Mouse (Mus musculus) cerebellum, adult 11-12 months (tissue): ENCODE data around the gene Dbn1.
A peak's percentile ranks its signal among the peaks of the same experiment; 100 is the strongest.
"Not testable (repeated sequence)": the region's sequence is repeated elsewhere in the genome, so short reads cannot be mapped to it uniquely, and the experiment has no call there.

Experiments used
- DNase-seq: peaks from one replicate; pipeline ENCODE4 v3.0.0; 2022

Gene Dbn1

DNA sequence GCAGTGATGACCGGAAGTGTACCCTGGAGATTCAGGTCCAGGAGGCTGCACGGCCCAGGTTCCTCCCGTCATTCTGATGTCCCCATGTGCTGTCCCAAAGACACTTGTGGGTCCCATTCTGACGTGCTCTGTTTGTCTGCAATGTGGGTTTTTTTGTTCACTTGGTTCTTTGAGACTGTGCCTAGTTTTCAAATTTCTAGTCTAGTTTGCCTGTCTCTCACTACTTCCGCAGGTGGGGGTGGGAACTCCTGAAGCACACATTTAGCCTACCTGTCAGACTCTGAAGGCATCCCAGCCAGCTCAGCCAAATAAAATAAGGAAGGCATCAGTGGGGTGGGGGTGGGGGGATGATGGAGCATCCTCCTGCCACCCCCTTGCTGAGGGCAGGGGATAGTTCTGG lies 39.8 kb downstream of the Dbn1 start:
- no peak for DNase-seq

- DNase-seq, result no peak
These were observed 40.4 kb downstream of the Dbn1 start for GRCm38 (mm10) chr13:55447543-55447943.

GRCm38 (mm10) chr13:55446483-55447105 lies 41.3 kb downstream of the Dbn1 start:
- no peak for DNase-seq

GRCm38 (mm10) chr13:55445361-55446091 lies 42.4 kb downstream of the Dbn1 start:
- no peak for DNase-seq

DNA sequence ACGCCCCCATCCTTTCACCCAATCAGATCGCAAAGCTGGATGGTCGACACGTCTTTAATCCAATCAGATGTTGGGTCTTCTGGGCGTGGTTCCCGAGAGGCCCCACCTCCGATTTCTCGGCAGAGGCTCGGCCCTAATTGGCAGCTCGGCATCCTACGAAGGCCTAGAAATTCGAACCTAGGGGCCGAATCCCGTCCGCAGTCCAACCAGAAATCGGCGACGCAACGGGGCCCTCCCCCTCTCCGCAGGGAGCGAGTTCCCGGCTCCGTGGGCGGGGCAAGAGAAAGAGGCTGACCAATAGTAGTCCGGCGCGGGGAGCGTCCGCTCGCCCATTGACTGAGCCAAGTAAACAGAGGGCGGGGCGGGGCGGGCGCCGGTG lies 43.0 kb downstream of the Dbn1 start, which contains the start of gene Grk6:
Grk6 (plus strand) TSS at position 136 of the 379 bp plus-strand sequence.
- peak; percentile 100 for DNase-seq

DNA sequence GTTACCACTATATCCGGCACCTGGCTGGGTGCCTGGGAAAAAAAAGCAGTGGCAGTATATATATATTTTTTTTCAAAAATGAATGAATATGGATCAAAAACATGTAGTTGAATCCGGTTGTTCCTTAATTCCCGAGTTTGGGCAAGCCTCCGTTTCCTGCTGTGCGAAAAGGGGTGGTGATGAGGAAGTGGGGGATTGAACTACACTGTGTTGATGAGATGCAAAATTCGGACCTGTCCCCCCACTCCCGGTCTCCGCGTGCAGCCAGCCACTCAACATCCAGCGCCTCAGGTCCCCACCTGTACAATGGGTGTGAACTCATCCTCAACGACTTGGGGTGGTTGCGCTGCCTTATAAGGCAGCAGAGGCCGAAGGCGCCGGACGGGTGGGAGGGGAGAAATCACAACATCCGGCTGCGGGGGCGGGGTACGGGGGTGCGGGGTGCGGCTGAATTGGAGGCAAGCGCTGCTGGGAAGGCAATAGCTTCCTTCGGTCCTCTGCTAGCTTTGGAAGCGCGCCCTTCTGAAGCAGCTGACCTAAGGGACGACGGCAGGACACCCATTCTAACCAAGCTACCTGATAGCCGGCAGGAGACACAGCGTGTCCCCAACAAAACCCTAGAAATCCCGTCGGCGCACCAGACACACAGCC lies 43.5 kb downstream of the Dbn1 start:
- no peak for DNase-seq

- DNase-seq, result peak; percentile 41
These were observed 44.1 kb downstream of the Dbn1 start for GRCm38 (mm10) chr13:55443799-55444285.

DNA sequence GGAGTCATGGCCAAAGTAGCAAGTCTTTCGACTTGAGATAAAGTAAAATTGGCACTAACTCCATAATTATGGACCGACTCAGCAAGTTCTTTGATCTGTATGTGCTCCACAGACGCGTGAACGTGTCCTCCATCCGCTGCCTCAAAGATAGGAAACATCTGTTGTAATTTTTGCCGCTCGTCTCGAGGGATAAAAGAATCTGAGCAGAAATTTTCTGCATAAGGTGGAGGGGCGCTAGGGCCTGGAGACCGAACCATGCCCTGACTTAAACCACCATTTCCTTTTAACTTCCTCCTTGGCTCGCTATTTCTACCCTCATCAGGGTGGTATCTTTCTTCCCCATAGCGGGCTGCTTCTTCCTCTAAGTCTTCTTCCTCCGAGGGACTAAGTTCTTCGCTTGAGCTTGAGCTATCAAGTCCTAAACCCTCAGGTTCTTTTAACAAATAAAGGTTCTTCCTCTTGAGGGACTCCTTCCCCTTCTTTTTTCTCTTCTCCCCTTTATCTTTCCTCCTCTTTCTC lies 50.7 kb downstream of the Dbn1 start:
- not testable (repeated sequence) for DNase-seq

DNA sequence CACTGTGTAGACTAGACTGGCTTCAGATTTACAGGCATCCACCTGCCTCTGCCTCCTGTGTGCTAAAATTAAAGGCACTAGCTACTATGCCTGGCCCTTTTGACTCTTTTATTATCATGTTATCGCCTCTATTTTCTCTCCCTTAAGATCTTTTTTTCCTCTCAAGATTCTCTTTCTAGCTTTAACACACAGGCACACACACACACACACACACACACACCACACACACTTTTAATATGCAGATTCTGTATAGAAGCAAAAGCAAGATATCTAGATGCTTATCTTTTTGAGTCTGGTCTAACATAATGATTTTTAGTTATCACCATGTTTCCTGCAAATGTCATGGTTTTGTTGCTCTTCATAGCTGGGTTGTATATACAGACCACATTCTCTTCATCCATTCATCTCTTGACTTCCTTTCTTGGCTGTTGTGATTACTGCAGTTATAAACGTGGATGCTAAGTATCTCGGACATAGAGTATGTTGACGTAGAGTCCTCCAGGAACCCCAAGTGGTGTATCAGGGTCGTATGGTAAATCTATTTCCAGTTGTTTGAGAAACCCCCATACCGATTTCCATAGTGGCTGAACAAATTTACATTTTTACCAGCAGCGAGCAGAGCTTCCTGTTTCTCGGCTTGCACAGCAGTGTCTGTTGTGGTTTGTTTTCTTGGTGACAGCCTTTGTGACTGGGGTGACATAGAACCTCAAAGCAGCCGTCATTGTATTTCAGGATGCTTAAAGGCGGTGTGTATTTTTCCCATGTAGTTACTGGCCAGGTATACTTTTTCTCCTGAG lies 55.8 kb downstream of the Dbn1 start:
- no peak for DNase-seq

- DNase-seq, result no peak
These were observed 57.3 kb downstream of the Dbn1 start for GRCm38 (mm10) chr13:55430566-55430965.

- DNase-seq, result no peak
These were observed 58.6 kb downstream of the Dbn1 start for GRCm38 (mm10) chr13:55429226-55429888.

GRCm38 (mm10) chr13:55426613-55427012 lies 61.3 kb downstream of the Dbn1 start, which contains the start of gene F12:
Gene F12, minus strand, starts transcription at chr13:55426793.
- no peak for DNase-seq
